Mouse (Mus musculus): ENCODE data around the gene Sptlc2.
A peak's percentile ranks its signal among the peaks of the same experiment; 100 is the strongest.

Gene Sptlc2

GRCm38 (mm10) chr12:87388122-87388774, at the start of gene Sptlc2:
TSS of gene Sptlc2 (minus strand) at chr12:87388355.
- DNase-seq (ENCODE audit: low read depth, low spot score): peak; percentile 99

GRCm38 (mm10) chr12:87428885-87429284, 40.7 kb upstream of the Sptlc2 start:
- no peak for DNase-seq (ENCODE audit: low read depth, low spot score)

DNA sequence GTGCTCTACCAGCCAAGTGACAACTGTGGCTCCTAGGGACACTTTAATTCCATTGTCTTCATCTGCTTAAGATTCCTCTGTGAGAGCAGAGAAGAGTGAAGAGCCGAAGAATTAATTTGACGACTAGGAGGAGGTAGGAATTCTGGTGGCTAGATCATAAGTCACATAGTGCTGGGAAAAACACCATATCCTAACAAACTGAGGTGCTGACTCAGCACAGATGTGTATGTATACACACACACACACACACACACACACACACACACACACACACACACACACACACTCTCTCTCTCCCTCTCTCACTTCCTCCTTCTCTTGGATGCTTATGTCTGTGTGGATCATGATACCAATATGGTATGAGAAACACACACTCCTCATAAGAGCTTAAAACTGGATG, 40.1 kb upstream of the Sptlc2 start:
- DNase-seq (ENCODE audit: low read depth, low spot score): no peak

DNA sequence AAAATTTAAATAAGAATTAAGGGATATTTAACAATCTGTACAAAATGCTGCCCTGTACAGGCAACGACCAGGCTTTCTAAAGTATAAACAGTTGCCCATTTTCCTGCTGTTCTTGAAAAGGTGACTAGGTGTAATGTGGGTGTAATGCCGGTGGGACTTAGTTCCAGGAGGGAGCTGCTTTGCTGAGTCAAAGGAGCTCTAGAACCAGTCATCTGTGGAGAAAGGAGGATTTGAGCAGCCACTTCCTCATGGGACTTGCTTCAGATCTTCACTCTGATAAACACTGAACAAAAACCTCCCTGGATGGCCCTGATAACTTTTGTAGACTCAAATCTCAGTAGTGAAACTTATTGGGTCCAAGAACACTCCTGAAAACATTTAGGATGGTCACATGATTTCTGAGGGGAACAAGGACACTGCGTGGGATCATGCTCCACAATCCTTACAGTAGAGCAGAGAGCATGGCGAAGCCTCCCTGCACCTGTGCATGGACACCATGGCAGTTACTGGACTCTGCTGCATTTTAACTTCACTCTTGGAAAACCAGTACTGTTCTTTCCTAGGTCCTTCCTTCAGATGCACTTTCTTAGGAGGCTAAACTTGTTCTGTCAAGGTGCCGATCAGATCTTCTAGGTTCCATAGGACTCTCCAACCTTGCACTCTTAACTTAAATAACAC, 38.3 kb upstream of the Sptlc2 start:
- no peak for DNase-seq (ENCODE audit: low read depth, low spot score)

DNA sequence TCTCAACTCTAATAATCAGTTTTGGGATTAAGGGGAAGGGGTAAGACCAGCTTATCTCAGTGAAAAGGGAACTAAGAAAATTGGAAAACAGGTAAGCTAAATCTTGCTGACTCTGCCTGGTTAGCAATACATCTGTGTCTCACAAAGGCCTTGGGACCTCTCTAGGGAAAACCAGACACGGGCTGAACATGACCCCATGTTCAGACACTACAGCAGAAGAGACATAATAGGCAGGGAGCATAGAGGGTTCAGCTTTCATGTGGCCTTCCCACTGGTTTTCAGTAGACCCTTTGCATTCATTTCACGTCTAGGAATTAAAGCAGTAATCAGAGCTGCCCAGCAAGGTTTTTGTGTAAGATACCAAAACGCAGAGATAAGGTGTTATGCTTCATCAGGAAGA, 36.4 kb upstream of the Sptlc2 start:
- DNase-seq (ENCODE audit: low read depth, low spot score): no peak

- DNase-seq (ENCODE audit: low read depth, low spot score): no peak
Measured at GRCm38 (mm10) chr12:87423700-87424099, 35.5 kb upstream of the Sptlc2 start.

- DNase-seq (ENCODE audit: low read depth, low spot score): no peak
Measured at GRCm38 (mm10) chr12:87421708-87422507, 33.8 kb upstream of the Sptlc2 start.

DNA sequence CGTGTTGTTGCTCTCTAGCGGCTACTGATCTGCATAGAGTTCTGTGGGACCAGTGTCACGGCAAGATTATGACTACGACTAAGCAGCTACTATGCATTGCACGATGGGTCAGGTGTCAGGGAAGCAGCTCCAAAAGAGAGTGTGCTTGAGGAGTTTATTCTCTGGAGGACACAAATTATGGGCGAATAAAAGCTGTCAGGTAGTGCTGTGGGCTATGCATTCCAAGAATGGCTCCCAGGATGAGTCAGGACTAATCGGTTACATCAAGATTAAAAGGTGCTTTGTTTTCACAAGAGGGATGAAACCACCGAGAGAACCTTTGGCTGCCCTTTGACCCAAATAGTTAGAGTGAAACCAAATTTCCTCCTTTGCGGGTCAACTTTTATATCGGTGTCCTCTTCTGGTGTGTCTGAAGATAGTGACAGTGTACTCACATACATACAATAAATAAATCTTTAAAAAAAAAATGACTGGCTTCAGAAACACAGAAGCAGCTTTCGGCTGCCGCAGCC, 31.9 kb upstream of the Sptlc2 start:
- no peak for DNase-seq (ENCODE audit: low read depth, low spot score)

DNA sequence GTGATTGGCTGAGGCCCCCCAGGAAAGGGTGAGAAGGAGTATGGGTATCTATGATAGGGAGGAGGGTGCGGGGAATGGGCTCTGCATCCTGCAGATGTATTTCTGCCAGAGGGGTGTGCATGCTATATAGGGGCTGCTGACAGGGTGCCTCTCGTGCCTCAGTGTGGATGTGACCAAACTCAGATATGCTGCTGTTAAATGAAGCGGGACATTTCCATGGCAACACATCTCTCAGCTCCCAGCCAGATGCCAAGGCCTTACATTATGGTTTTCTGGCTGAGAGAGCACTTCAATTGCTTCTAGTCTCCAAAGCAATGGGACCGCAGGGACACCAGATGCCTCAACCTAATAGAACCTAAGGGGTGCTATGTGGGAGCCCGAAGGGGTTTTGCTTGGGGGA, 30.8 kb upstream of the Sptlc2 start:
- DNase-seq (ENCODE audit: low read depth, low spot score): peak; percentile 61

DNA sequence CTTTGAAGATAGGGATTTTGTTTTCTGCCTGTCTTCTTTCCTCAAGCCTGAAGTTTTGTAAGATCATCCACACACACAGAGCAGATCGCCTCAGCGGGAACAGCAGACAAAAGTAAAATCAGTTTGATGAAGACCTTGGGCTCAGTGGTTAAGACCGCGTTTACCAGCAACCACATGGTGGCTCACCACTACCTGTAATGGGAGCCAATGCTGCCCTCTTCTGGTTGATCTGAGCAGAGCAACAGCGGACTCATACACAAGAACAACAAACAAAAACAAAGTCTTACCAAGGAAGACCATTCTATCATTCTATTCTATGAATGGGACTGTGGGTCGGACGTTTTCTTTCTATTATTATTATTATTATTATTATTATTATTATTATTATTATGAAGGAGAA, 28.5 kb upstream of the Sptlc2 start:
- DNase-seq (ENCODE audit: low read depth, low spot score): peak; percentile 65

GRCm38 (mm10) chr12:87415358-87415757, 27.2 kb upstream of the Sptlc2 start:
- no peak for DNase-seq (ENCODE audit: low read depth, low spot score)

GRCm38 (mm10) chr12:87413179-87413790, 25.1 kb upstream of the Sptlc2 start:
- peak; percentile 71 for DNase-seq (ENCODE audit: low read depth, low spot score)

DNA sequence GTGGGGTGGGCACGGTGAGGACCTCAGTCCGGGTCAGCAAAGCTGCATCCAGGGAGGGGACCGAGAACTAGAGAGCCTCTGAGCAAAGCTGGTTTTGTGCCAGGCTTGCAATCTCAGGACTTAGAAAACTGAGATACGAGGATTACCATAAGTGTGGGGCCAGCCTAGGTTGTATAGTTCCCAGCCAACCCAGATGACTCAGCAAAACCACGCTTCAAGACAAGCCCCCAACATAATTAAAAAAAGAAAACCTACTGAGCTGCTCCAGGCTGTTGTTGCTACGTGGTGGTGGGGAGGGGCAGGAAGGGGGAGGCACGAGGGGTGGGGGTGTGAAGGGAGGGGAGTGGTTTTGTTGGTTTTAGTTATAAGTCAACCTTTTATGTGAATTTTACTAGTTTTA, 22.8 kb upstream of the Sptlc2 start:
- DNase-seq (ENCODE audit: low read depth, low spot score): no peak

DNA sequence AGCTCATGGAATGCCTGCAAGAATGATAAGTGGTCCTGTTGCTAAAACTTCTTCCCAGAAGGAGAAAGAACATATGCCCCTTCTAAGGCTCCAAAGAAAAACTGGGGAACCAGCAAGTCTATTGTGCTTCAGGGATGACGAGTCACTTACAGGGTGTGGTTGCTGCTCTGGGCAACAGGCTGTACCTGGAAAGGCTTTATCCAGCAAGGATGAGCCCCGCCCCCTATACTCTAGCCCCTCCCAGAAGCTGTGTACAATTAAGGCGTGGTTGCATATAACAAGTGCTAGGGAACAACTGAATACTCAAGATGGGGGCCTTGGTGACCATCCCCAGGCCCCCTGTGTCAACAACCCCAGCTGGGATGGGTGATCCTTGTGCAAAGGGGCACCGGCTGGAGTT, 21.0 kb upstream of the Sptlc2 start:
- no peak for DNase-seq (ENCODE audit: low read depth, low spot score)

GRCm38 (mm10) chr12:87407869-87408605, 19.9 kb upstream of the Sptlc2 start:
- DNase-seq (ENCODE audit: low read depth, low spot score): no peak

DNA sequence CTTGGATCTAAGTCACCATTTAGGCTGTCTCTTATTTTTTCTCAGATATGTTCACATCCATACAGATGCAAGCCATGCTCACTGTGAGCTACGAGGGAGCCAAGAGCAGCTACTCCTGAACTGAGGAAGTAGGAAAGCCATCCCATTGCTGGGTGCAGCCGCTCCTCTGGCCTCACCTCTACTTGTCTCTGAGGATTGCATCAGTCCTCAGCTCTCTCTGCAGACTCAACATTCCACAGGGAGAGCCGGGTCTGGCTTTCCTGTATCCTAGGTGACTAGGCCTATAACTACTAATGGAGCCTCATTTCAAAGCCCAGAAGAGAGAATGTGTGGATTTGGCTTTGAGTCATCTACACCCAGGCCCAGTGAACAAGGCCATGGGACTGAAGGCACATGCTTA, 17.6 kb upstream of the Sptlc2 start:
- no peak for DNase-seq (ENCODE audit: low read depth, low spot score)

DNA sequence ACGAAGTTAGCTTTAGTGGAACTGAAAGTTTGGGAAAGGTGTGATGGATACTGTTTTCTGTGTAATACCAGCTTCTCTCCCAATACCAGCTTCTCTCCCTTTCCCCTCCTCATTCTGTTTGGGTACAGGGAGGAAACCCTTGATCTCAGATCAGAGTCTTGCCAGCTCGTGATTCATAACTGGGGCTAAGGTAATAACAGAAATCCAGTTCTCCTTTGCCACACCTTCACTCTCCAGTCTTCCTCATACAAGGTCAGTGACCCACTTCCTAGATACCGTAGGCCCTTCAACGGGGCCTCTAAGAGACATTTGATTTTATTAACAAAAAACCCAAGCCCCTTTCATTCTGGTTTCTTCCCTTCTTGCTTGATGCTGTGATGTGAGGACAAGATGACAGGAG, 17.0 kb upstream of the Sptlc2 start:
- DNase-seq (ENCODE audit: low read depth, low spot score): no peak

- no peak for DNase-seq (ENCODE audit: low read depth, low spot score)
Measured at GRCm38 (mm10) chr12:87401883-87402282, 13.7 kb upstream of the Sptlc2 start.

GRCm38 (mm10) chr12:87399119-87399819, 11.1 kb upstream of the Sptlc2 start:
- no peak for DNase-seq (ENCODE audit: low read depth, low spot score)

- DNase-seq (ENCODE audit: low read depth, low spot score): no peak
Measured at GRCm38 (mm10) chr12:87397811-87398417, 9.8 kb upstream of the Sptlc2 start.
